Mouse (Mus musculus) heart, adult 8-10 months (tissue): ENCODE data around the gene Syt17. TPM values are rescaled to one million over a fixed set of nuclear protein-coding genes. Genes with fewer than 3 reads are reported as not detected.
A peak's percentile ranks its signal among the peaks of the same experiment; 100 is the strongest.
"Not testable (repeated sequence)": the region's sequence is repeated elsewhere in the genome, so short reads cannot be mapped to it uniquely, and the experiment has no call there.

Experiments used
- DNase-seq: peaks from one replicate; pipeline ENCODE4 v3.0.0; 2022; ENCODE audit warnings: low spot score
- total RNA-seq, 4 experiments: library from RNA; stranded (reverse); gene quantifications; 2 replicates each; pipeline ENCODE4 v1.2.4; 2022

Syt17 gene
- total RNA-seq, 4 experiments from 2014 or later: 0.84 to 1.0 (median 0.96) TPM

- no peak for DNase-seq
Observed at GRCm38 (mm10) chr7:118380056-118380455, 68.0 kb downstream of the Syt17 start.

- no peak for DNase-seq
Observed at GRCm38 (mm10) chr7:118376590-118376989, 71.4 kb downstream of the Syt17 start.

GRCm38 (mm10) chr7:118375341-118375740 is 72.7 kb downstream of the Syt17 start:
- DNase-seq: peak; percentile 71

GRCm38 (mm10) chr7:118371361-118371760 is 76.7 kb downstream of the Syt17 start:
- DNase-seq: no peak

GRCm38 (mm10) chr7:118369705-118370104 is 78.3 kb downstream of the Syt17 start:
- no peak for DNase-seq

GRCm38 (mm10) chr7:118365902-118366301 is 82.1 kb downstream of the Syt17 start:
- no peak for DNase-seq

GRCm38 (mm10) chr7:118365251-118365650 is 82.8 kb downstream of the Syt17 start:
- DNase-seq: no peak

- DNase-seq: no peak
Observed at GRCm38 (mm10) chr7:118364353-118365007, 83.5 kb downstream of the Syt17 start.

GRCm38 (mm10) chr7:118363587-118364233 is 84.3 kb downstream of the Syt17 start:
- no peak for DNase-seq

- DNase-seq: no peak
Observed at GRCm38 (mm10) chr7:118362931-118363330, 85.1 kb downstream of the Syt17 start.

- no peak for DNase-seq
Observed at GRCm38 (mm10) chr7:118362258-118362657, 85.8 kb downstream of the Syt17 start.

GRCm38 (mm10) chr7:118358977-118359376 is 89.0 kb downstream of the Syt17 start:
- DNase-seq: no peak

GRCm38 (mm10) chr7:118356410-118357005 is 91.5 kb downstream of the Syt17 start:
- not testable (repeated sequence) for DNase-seq

- no peak for DNase-seq
Observed at GRCm38 (mm10) chr7:118350840-118351239, 97.2 kb downstream of the Syt17 start.

GRCm38 (mm10) chr7:118346943-118347342 is 101.1 kb downstream of the Syt17 start:
- DNase-seq: no peak

- DNase-seq: no peak
Observed at GRCm38 (mm10) chr7:118346432-118346831, 101.6 kb downstream of the Syt17 start.

- no peak for DNase-seq
Observed at GRCm38 (mm10) chr7:118345396-118345795, 102.6 kb downstream of the Syt17 start.

- peak; percentile 9 for DNase-seq
Observed at GRCm38 (mm10) chr7:118344701-118345100, 103.3 kb downstream of the Syt17 start.

Other genes starting within 250 kb of the Syt17 start
- 10 to 100 TPM; 28.8 to 35.6 (median 30.2) TPM for gene Smg1, start 204.6 kb downstream of the Syt17 start, total RNA-seq
- 10 to 100 TPM; 15.0 to 23.1 (median 19.3) TPM for gene Itpripl2, start 43.8 kb upstream of the Syt17 start, total RNA-seq
- gene Coq7, start 85.1 kb upstream of the Syt17 start, total RNA-seq: 100 to 1,000 TPM; 124 to 136 (median 130) TPM
- 1 to 10 TPM; 5.3 to 8.3 (median 7.6) TPM for gene Tmc7, start 136.5 kb upstream of the Syt17 start, total RNA-seq
- under 1 TPM; 0.16 to 0.37 (median 0.22) TPM for gene Tmc5, start 149.1 kb upstream of the Syt17 start, total RNA-seq